Mouse (Mus musculus) forebrain, postnatal 0 days (tissue): ENCODE results near the gene Setd1b. TPM values are rescaled to one million over a fixed set of nuclear protein-coding genes. Genes with fewer than 3 reads are reported as not detected.

Experiments used
- ATAC-seq: fragments of 200-750 bp; cut with Nextera tagmentation; 2 replicates; pipeline ENCODE4 v1.8.0; 2017; ENCODE audit warnings: mild to moderate bottlenecking, moderate library complexity
- DNase-seq: peaks from one replicate; pipeline ENCODE4 v3.0.0-alpha.2; 2015
- H3K27ac ChIP-seq: fragments of 300-500 bp; sonication (generic); 2 replicates; pipeline ENCODE4 v1.5.1; 2014; ENCODE audit warnings: low read depth, mild to moderate bottlenecking, antibody characterized with exemption, low read length, moderate library complexity, mixed read lengths
- H3K27me3 ChIP-seq: fragments of 300-500 bp; sonication (generic); 2 replicates; pipeline ENCODE4 v1.6.1; 2014; ENCODE audit warnings: mild to moderate bottlenecking, low read length, mixed read lengths; ENCODE audit not compliant: insufficient read depth
- H3K36me3 ChIP-seq: fragments of 300-500 bp; sonication (generic); 2 replicates; pipeline ENCODE4 v1.6.1; 2014; ENCODE audit warnings: mild to moderate bottlenecking, moderate library complexity; ENCODE audit not compliant: insufficient read depth
- H3K4me1 ChIP-seq: fragments of 300-500 bp; sonication (generic); 2 replicates; pipeline ENCODE4 v1.6.1; 2014; ENCODE audit warnings: antibody characterized with exemption; ENCODE audit not compliant: insufficient read depth
- H3K4me2 ChIP-seq: fragments of 300-500 bp; sonication (generic); 2 replicates; pipeline ENCODE4 v1.6.1; 2014; ENCODE audit warnings: low read depth, mild to moderate bottlenecking, moderate library complexity
- H3K4me3 ChIP-seq: fragments of 300-500 bp; sonication (generic); 2 replicates; pipeline ENCODE4 v1.5.1; 2014; ENCODE audit warnings: low read depth, low read length, mixed read lengths
- H3K9ac ChIP-seq: fragments of 300-500 bp; sonication (generic); 2 replicates; pipeline ENCODE4 v1.6.1; 2014; ENCODE audit warnings: mild to moderate bottlenecking
- H3K9me3 ChIP-seq: fragments of 300-500 bp; sonication (generic); 2 replicates; pipeline ENCODE4 v1.6.1; 2016; ENCODE audit warnings: low read length
- CTCF ChIP-seq: sonication (generic); IDR thresholded peaks from 2 replicates; pipeline ENCODE4 v1.5.1; 2016; ENCODE audit warnings: antibody characterized with exemption, control low read depth, low read depth
- WGBS: fragments of 180-500 bp; shearing (Covaris S2); extraction: QIAGEN DNeasy Blood & Tissue Kit; methylation state at CpG from one replicate; pipeline ENCODE4 v1.1.7; 2014; 5-methylcytosine and 5-hydroxymethylcytosine counted together
- polyA plus RNA-seq: library from polyadenylated mRNA; unstranded; fragments of >200 nt; fragmentation: Nextera tagmentation; extraction: Ambion mirVana; gene quantifications from 2 replicates; pipeline ENCODE4 v1.2.1, GENCODE M21; 2015
- total RNA-seq: library from RNA; depleted of rRNA; stranded (reverse); fragments of >200 nt; gene quantifications from 2 replicates; pipeline ENCODE4 v1.2.3, GENCODE M21; 2014

The Setd1b gene
- total and polyA plus RNA-seq, 2 experiments from 2014 or later, result 5.6 to 7.6 TPM

DNA sequence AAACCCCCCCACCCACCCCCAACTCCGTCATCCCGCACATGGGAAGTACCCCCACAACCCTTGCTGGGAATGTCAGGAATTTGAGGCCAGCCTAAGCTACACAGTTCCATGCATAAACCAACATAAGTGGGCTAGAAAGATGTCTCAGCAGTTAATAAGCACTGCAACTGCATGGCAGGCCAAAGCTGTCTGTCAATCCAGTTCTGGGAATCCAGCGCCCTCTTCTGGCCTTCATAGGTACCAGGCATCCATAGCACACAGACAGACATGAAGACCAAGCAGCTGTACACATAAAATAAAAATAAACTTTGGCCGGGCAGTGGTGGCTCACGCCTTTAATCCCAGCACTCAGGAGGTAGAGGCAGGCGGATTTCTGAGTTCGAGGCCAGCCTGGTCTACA lies 13.4 kb downstream of the Setd1b start:
- 52% methylated on average over 7 of the region's 7 CpGs for WGBS

DNA sequence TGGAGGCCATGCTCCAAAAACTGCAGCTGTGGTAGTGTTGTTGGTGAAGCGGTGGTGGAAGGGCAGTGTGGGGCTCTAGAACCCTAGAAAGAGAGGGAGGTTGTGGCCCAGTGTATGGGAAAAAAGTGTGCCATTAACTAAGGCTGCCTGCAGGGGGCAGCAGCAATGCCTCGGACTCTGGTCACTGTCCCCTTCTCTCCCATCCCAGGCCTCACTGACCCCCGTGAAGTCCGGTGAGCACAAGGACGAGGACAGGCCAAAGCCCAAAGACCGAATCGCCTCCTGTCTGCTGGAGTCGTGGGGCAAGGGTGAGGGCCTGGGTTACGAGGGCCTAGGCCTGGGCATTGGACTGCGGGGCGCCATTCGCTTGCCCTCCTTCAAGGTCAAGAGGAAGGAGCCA lies 14.8 kb downstream of the Setd1b start:
- no peak overlapping the region for H3K9ac ChIP-seq
- ATAC-seq (no peak), DNase-seq (no peak)
- H3K27me3 ChIP-seq, result no peaks in the 10 kb centered on the region
- H3K4me3 ChIP-seq, result no peak overlapping the region
- no peak overlapping the region for H3K4me2 ChIP-seq
- peaks cover 76% of the 10 kb centered on the region for H3K36me3 ChIP-seq
- no peaks in the 10 kb centered on the region for H3K4me1 ChIP-seq
- 87% methylated on average over 12 of the region's 12 CpGs for WGBS
- no peaks in the 10 kb centered on the region for H3K9me3 ChIP-seq
- TF ChIP-seq CTCF, result peak; percentile 60
- no peak overlapping the region for H3K27ac ChIP-seq

More for the DNA sequence above, 13.4 kb downstream of the Setd1b start:
- Histone ChIP-seq H3K4me3 (no peak overlapping the region), H3K9ac (no peak overlapping the region), H3K27ac (no peak overlapping the region), H3K9me3 (no peaks in the 10 kb centered on the region), H3K4me1 (peaks cover 8% of the 10 kb centered on the region), H3K36me3 (peaks cover 63% of the 10 kb centered on the region), H3K27me3 (no peaks in the 10 kb centered on the region), H3K4me2 (no peak overlapping the region)
- ATAC-seq (peak; percentile 55; the same call in 1 of the 2 replicates), DNase-seq (peak; percentile 74)
- peak; percentile 78 for TF ChIP-seq CTCF

- Histone ChIP-seq H3K4me1 (no peaks in the 10 kb centered on the region), H3K27me3 (no peaks in the 10 kb centered on the region), H3K9me3 (no peaks in the 10 kb centered on the region), H3K27ac (no peak overlapping the region), H3K4me2 (no peak overlapping the region), H3K36me3 (peaks cover 79% of the 10 kb centered on the region), H3K9ac (no peak overlapping the region), H3K4me3 (no peak overlapping the region)
- ATAC-seq, result no peak
- 93% methylated on average over 4 of the region's 4 CpGs for WGBS
- DNase-seq, result no peak
- TF ChIP-seq CTCF, result no peak
Observed at GRCm38 (mm10) chr5:123157972-123158371, 16.0 kb downstream of the Setd1b start.

DNA sequence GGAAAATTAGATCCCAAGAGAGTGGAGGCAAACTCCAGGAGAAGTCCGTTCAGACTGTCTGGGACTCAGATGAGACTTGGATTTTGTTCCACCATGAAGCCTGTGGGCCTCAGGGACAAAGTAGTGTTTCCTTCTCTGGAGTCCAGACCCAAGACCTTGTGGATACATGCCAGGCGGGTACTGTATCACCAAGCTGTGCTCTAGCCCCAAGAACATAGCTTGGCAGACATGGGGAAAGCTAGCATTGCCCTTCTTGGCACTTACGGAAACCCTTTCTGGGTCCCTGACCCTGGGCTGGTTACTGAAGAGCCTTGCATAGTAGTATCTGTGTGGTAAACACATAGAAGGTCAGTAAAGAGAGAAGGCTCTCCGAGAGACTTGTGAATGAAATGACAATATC lies 17.5 kb downstream of the Setd1b start:
- no peak overlapping the region for H3K27ac ChIP-seq
- no peak overlapping the region for H3K9ac ChIP-seq
- no peaks in the 10 kb centered on the region for H3K9me3 ChIP-seq
- no peaks in the 10 kb centered on the region for H3K27me3 ChIP-seq
- peaks cover 82% of the 10 kb centered on the region for H3K36me3 ChIP-seq
- DNase-seq, result no peak
- H3K4me1 ChIP-seq, result no peaks in the 10 kb centered on the region
- H3K4me2 ChIP-seq, result no peak overlapping the region
- ATAC-seq, result no peak
- H3K4me3 ChIP-seq, result no peak overlapping the region
- no peak for TF ChIP-seq CTCF
- WGBS, result 90% methylated on average over 4 of the region's 4 CpGs

GRCm38 (mm10) chr5:123159866-123160265 lies 17.9 kb downstream of the Setd1b start:
- no peaks in the 10 kb centered on the region for H3K9me3 ChIP-seq
- 92% methylated on average over 15 of the region's 15 CpGs for WGBS
- H3K36me3 ChIP-seq, result peaks cover 83% of the 10 kb centered on the region
- no peak for TF ChIP-seq CTCF
- H3K4me3 ChIP-seq, result no peak overlapping the region
- no peak overlapping the region for H3K9ac ChIP-seq
- ATAC-seq (no peak), DNase-seq (no peak)
- H3K27ac ChIP-seq, result no peak overlapping the region
- no peaks in the 10 kb centered on the region for H3K4me1 ChIP-seq
- no peaks in the 10 kb centered on the region for H3K27me3 ChIP-seq
- H3K4me2 ChIP-seq, result no peak overlapping the region

GRCm38 (mm10) chr5:123160341-123160740 lies 18.3 kb downstream of the Setd1b start:
- no peak for TF ChIP-seq CTCF
- no peak for ATAC-seq
- 91% methylated on average over 15 of the region's 15 CpGs for WGBS

GRCm38 (mm10) chr5:123162942-123163341 lies 20.9 kb downstream of the Setd1b start:
- H3K27ac ChIP-seq, result no peak overlapping the region
- H3K27me3 ChIP-seq, result no peaks in the 10 kb centered on the region
- no peaks in the 10 kb centered on the region for H3K4me1 ChIP-seq
- no peaks in the 10 kb centered on the region for H3K9me3 ChIP-seq
- no peak overlapping the region for H3K4me2 ChIP-seq
- no peak overlapping the region for H3K9ac ChIP-seq
- WGBS, result 84% methylated on average over 9 of the region's 9 CpGs
- ATAC-seq (no peak), DNase-seq (no peak)
- peaks cover 87% of the 10 kb centered on the region for H3K36me3 ChIP-seq
- TF ChIP-seq CTCF, result no peak
- H3K4me3 ChIP-seq, result no peak overlapping the region

More at GRCm38 (mm10) chr5:123160341-123160740, 18.3 kb downstream of the Setd1b start:
- Histone ChIP-seq H3K4me3 (no peak overlapping the region), H3K36me3 (peaks cover 83% of the 10 kb centered on the region), H3K27me3 (no peaks in the 10 kb centered on the region), H3K4me2 (no peak overlapping the region), H3K27ac (no peak overlapping the region), H3K9me3 (no peaks in the 10 kb centered on the region), H3K4me1 (no peaks in the 10 kb centered on the region), H3K9ac (no peak overlapping the region)
- no peak for DNase-seq

- WGBS, result 85% methylated on average over 10 of the region's 10 CpGs
- no peak for ATAC-seq
Observed at GRCm38 (mm10) chr5:123166437-123166836, 24.4 kb downstream of the Setd1b start.

More at GRCm38 (mm10) chr5:123166437-123166836, 24.4 kb downstream of the Setd1b start:
- DNase-seq, result no peak
- Histone ChIP-seq H3K4me1 (no peaks in the 10 kb centered on the region), H3K27ac (no peak overlapping the region), H3K4me3 (no peak overlapping the region), H3K9ac (no peak overlapping the region), H3K36me3 (peaks cover 54% of the 10 kb centered on the region), H3K4me2 (no peak overlapping the region), H3K27me3 (no peaks in the 10 kb centered on the region), H3K9me3 (no peaks in the 10 kb centered on the region)
- TF ChIP-seq CTCF, result no peak
